Mouse (Mus musculus) neural tube, embryonic 15.5 days (tissue): ENCODE measurements around the gene Slc1a7. TPM values are rescaled to one million over a fixed set of nuclear protein-coding genes. Genes with fewer than 3 reads are reported as not detected.

Experiments used
- ATAC-seq: fragments of 200-750 bp; cut with Nextera tagmentation; 2 replicates; pipeline ENCODE4 v1.8.0; 2017; ENCODE audit warnings: mild to moderate bottlenecking, moderate TSS enrichment, moderate library complexity; ENCODE audit not compliant: low FRiP score
- H3K27ac ChIP-seq: fragments of 300-500 bp; sonication (generic); replicated peaks from 2 replicates; pipeline ENCODE4 v1.5.1; 2015; ENCODE audit warnings: mild to moderate bottlenecking, inconsistent platforms
- H3K27me3 ChIP-seq: fragments of 300-500 bp; sonication (generic); replicated peaks from 2 replicates; pipeline ENCODE4 v1.6.1; 2015; ENCODE audit warnings: inconsistent platforms
- H3K36me3 ChIP-seq: fragments of 300-500 bp; sonication (generic); 2 replicates; pipeline ENCODE4 v1.6.1; 2015; ENCODE audit warnings: inconsistent platforms
- H3K4me1 ChIP-seq: fragments of 300-500 bp; sonication (generic); 2 replicates; pipeline ENCODE4 v1.6.1; 2015; ENCODE audit warnings: inconsistent platforms
- H3K4me2 ChIP-seq: fragments of 300-500 bp; sonication (generic); 2 replicates; pipeline ENCODE4 v1.6.1; 2015; ENCODE audit warnings: inconsistent platforms, mild to moderate bottlenecking, moderate library complexity
- H3K4me3 ChIP-seq: fragments of 300-500 bp; sonication (generic); replicated peaks from 2 replicates; pipeline ENCODE4 v1.5.1; 2015; ENCODE audit warnings: mild to moderate bottlenecking, inconsistent platforms
- H3K9ac ChIP-seq: fragments of 300-500 bp; sonication (generic); replicated peaks from 2 replicates; pipeline ENCODE4 v1.6.1; 2015; ENCODE audit warnings: mild to moderate bottlenecking, inconsistent platforms
- H3K9me3 ChIP-seq: fragments of 300-500 bp; sonication (generic); replicated peaks from 2 replicates; pipeline ENCODE4 v1.6.1; 2016; ENCODE audit warnings: inconsistent platforms
- WGBS: fragments of 180-500 bp; shearing (Covaris S2); methylation state at CpG from one replicate; pipeline ENCODE4 v1.1.7; 2015; ENCODE audit warnings: mixed read lengths; 5-methylcytosine and 5-hydroxymethylcytosine counted together
- polyA plus RNA-seq: library from polyadenylated mRNA; unstranded; fragments of >200 nt; fragmentation: Nextera tagmentation; extraction: Ambion mirVana; gene quantifications from 2 replicates; pipeline ENCODE4 v1.2.1, GENCODE M21; 2015

Gene Slc1a7
- polyA plus RNA-seq, 1 experiment from 2014 or later, result not detected

DNA sequence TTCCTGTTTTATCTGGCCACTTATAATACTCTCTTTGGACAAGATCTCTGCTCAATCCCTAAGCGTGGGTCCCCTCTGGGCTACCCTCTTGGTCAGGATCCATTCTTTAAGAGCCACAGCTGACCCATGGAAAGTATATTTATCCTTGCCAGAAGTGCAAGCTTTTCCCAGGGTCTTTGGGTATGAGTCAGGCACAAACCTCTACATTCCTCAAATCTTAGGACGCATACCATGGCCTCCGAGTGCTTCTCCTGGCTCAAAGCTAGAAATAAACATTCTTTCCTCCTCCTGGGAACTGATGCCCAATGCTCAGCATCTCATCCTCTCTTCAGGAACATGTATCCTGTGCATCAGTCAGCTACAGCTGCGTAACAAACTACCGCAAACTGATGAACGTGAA, 26.9 kb downstream of the Slc1a7 start:
- no peak overlapping the region for H3K27ac ChIP-seq
- no peaks in the 10 kb centered on the region for H3K9me3 ChIP-seq
- no peaks in the 10 kb centered on the region for H3K36me3 ChIP-seq
- no peak for ATAC-seq
- H3K4me1 ChIP-seq, result 0 out of 2 replicates have a peak, but pooled peaks cover 3% of the 10 kb centered on the region
- H3K4me3 ChIP-seq, result no peak overlapping the region
- H3K27me3 ChIP-seq, result no peaks in the 10 kb centered on the region
- H3K4me2 ChIP-seq, result no peak overlapping the region
- 96% methylated on average over 6 of the region's 6 CpGs for WGBS
- no peak overlapping the region for H3K9ac ChIP-seq

DNA sequence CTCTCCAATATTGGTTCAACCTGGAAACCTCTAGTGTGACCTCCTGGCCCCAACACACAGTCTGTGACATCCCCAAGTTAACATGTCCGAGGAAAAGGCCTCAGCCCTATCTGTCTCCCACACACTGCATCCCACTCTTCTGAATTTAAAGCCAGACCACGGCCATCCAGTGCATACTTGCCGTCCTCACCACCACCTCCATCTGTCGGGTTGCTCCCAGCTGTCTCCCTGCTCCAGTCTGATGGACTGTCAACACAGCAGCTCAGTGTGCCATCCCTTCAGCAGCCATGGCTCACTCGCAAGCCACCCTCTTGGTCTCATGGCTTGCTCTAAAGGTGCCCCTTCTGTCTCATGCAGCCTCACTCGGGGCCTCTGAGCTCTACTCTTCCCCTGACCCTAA, 27.6 kb downstream of the Slc1a7 start:
- Histone ChIP-seq H3K36me3 (no peaks in the 10 kb centered on the region), H3K27ac (no peak overlapping the region), H3K27me3 (no peaks in the 10 kb centered on the region), H3K4me2 (no peak overlapping the region), H3K9me3 (no peaks in the 10 kb centered on the region), H3K4me3 (no peak overlapping the region), H3K9ac (no peak overlapping the region), H3K4me1 (0 out of 2 replicates have a peak, but pooled peaks cover 3% of the 10 kb centered on the region)
- 84% methylated on average over 6 of the region's 6 CpGs for WGBS
- ATAC-seq, result no peak

DNA sequence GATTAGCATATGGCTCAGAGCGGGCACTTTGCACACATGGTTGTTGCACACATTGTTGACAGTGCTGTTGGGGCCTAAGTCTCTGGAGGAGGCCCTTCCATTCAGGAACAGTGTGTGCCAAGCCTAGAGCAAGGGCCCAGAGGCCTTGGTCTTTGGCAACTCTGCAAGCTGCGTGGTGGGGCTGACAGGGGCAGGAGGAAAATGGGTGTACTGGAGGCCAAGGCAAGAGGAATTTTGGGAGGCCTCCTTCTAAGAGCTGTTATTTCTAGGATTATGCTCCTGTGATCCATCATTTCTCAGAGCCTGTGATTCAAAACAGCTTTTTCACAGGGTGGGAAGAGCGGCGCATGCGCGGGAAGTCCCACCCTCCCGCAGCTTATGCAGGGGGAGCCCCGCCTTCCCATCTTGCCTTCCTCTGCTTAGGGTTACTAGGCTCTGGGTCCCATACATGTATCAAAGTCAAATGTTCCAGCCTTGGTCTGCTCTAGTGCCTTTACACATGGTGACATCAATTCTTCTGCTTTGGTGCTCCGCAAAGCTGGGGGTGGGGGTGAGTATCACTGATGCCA, 28.4 kb downstream of the Slc1a7 start:
- Histone ChIP-seq H3K4me2 (no peak overlapping the region), H3K9ac (no peak overlapping the region), H3K4me3 (no peak overlapping the region), H3K4me1 (0 out of 2 replicates have a peak, but pooled peaks cover 3% of the 10 kb centered on the region), H3K36me3 (no peaks in the 10 kb centered on the region), H3K27ac (no peak overlapping the region), H3K9me3 (no peaks in the 10 kb centered on the region), H3K27me3 (no peaks in the 10 kb centered on the region)
- WGBS, result 92% methylated on average over 9 of the region's 9 CpGs
- no peak for ATAC-seq

DNA sequence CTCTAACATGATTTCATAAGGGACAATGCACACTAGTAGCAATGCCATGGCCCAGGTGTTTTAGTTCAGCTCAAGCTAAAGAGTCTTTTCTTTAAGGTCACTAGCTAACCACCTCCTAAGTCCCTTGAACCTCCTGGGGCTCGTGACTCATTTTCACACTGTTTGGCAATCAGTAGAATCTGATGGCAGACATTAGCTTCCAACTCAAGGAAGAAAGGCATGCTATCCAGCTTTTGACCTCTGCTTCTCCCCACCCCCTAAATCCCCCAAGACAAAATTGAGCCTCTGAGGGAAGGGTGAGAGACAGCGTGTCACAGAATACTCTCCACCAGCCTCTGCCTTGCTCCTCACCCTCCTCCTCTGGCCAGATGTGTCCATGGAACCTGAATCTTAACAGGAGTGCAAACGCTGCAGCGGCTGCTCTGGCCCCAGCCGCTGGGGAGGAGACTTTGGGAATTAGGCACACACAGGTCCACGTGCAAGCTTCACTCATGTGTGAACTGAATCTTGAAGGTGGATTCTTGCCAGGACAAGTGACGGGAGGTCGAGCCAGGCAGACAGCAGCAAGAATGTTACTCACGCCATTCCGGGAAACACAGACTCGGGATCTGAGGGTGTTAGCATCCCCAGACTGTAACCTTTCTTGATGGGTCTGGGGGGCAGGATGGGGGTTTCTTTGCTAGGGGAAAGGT, 30.7 kb downstream of the Slc1a7 start:
- no peak for ATAC-seq
- Histone ChIP-seq H3K36me3 (no peaks in the 10 kb centered on the region), H3K9ac (no peak overlapping the region), H3K4me1 (0 out of 2 replicates have a peak, but pooled peaks cover 3% of the 10 kb centered on the region), H3K27ac (no peak overlapping the region), H3K9me3 (no peaks in the 10 kb centered on the region), H3K4me3 (no peak overlapping the region), H3K4me2 (no peak overlapping the region), H3K27me3 (no peaks in the 10 kb centered on the region)
- WGBS, result 48% methylated on average over 11 of the region's 11 CpGs

GRCm38 (mm10) chr4:107999380-107999779, 31.2 kb downstream of the Slc1a7 start:
- no peak for ATAC-seq
- H3K36me3 ChIP-seq, result no peaks in the 10 kb centered on the region
- WGBS, result 67% methylated on average over 1 of the region's 1 CpGs

GRCm38 (mm10) chr4:108005328-108005727, 37.2 kb downstream of the Slc1a7 start:
- Histone ChIP-seq H3K27me3 (no peaks in the 10 kb centered on the region), H3K9ac (no peak overlapping the region), H3K4me1 (no peaks in the 10 kb centered on the region), H3K27ac (no peak overlapping the region), H3K4me2 (no peak overlapping the region), H3K4me3 (no peak overlapping the region), H3K9me3 (no peaks in the 10 kb centered on the region), H3K36me3 (no peaks in the 10 kb centered on the region)
- no peak; the same call in 1 of the 2 replicates for ATAC-seq
- WGBS, result 56% methylated on average over 7 of the region's 7 CpGs

More at GRCm38 (mm10) chr4:107999380-107999779, 31.2 kb downstream of the Slc1a7 start:
- Histone ChIP-seq H3K27me3 (no peaks in the 10 kb centered on the region), H3K4me3 (no peak overlapping the region), H3K27ac (no peak overlapping the region), H3K4me1 (0 out of 2 replicates have a peak, but pooled peaks cover 3% of the 10 kb centered on the region), H3K9me3 (no peaks in the 10 kb centered on the region), H3K4me2 (no peak overlapping the region), H3K9ac (no peak overlapping the region)

- WGBS, result 85% methylated on average over 7 of the region's 7 CpGs
- ATAC-seq, result no peak
- Histone ChIP-seq H3K9ac (no peak overlapping the region), H3K36me3 (no peaks in the 10 kb centered on the region), H3K27ac (no peak overlapping the region), H3K4me1 (no peaks in the 10 kb centered on the region), H3K4me3 (no peak overlapping the region), H3K27me3 (no peaks in the 10 kb centered on the region), H3K9me3 (no peaks in the 10 kb centered on the region), H3K4me2 (no peak overlapping the region)
Measured at GRCm38 (mm10) chr4:108007532-108008103, 39.5 kb downstream of the Slc1a7 start.

- no peak overlapping the region for H3K4me2 ChIP-seq
- no peaks in the 10 kb centered on the region for H3K4me1 ChIP-seq
- no peak overlapping the region for H3K4me3 ChIP-seq
- no peak for ATAC-seq
- no peak overlapping the region for H3K27ac ChIP-seq
- H3K9ac ChIP-seq, result no peak overlapping the region
- no peaks in the 10 kb centered on the region for H3K36me3 ChIP-seq
- H3K27me3 ChIP-seq, result no peaks in the 10 kb centered on the region
- 86% methylated on average over 8 of the region's 8 CpGs for WGBS
- H3K9me3 ChIP-seq, result no peaks in the 10 kb centered on the region
Measured at GRCm38 (mm10) chr4:108008541-108008940, 40.4 kb downstream of the Slc1a7 start.

DNA sequence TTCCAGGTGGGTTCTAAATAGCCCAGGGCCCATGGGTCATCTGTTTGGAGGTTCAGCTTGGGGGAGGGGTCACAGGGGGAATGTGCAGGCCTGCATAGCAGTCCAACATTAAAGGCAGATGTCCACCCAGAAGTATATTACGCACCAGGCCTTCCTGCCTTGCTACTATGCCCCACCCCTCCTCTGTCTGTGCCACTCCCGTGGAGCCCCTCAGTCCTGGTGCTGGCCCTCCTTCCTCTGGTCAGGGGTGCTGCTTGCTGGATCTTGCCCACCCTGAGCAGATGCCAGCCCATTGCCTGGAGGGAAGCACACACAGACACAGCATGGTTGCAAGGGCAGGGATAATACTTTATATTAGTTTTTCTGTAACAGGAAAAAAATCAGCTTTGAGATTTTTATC, 46.3 kb downstream of the Slc1a7 start:
- no peaks in the 10 kb centered on the region for H3K4me1 ChIP-seq
- H3K36me3 ChIP-seq, result no peaks in the 10 kb centered on the region
- H3K9ac ChIP-seq, result no peak overlapping the region
- ATAC-seq, result no peak
- no peak overlapping the region for H3K4me3 ChIP-seq
- H3K27me3 ChIP-seq, result no peaks in the 10 kb centered on the region
- WGBS, result 86% methylated on average over 2 of the region's 2 CpGs
- no peaks in the 10 kb centered on the region for H3K9me3 ChIP-seq
- no peak overlapping the region for H3K27ac ChIP-seq
- no peak overlapping the region for H3K4me2 ChIP-seq

- ATAC-seq, result no peak
Measured at GRCm38 (mm10) chr4:108015067-108015765, 47.1 kb downstream of the Slc1a7 start.

GRCm38 (mm10) chr4:108016321-108016720, 48.2 kb downstream of the Slc1a7 start:
- H3K4me2 ChIP-seq, result no peak overlapping the region
- ATAC-seq, result no peak
- H3K4me3 ChIP-seq, result no peak overlapping the region
- H3K27ac ChIP-seq, result no peak overlapping the region
- H3K9ac ChIP-seq, result no peak overlapping the region
- no peaks in the 10 kb centered on the region for H3K9me3 ChIP-seq
- H3K27me3 ChIP-seq, result no peaks in the 10 kb centered on the region
- no peaks in the 10 kb centered on the region for H3K4me1 ChIP-seq
- no peaks in the 10 kb centered on the region for H3K36me3 ChIP-seq
- WGBS, result 83% methylated on average over 3 of the region's 3 CpGs

More at GRCm38 (mm10) chr4:108015067-108015765, 47.1 kb downstream of the Slc1a7 start:
- WGBS, result 68% methylated on average over 14 of the region's 14 CpGs
- Histone ChIP-seq H3K4me3 (no peak overlapping the region), H3K27ac (no peak overlapping the region), H3K9me3 (no peaks in the 10 kb centered on the region), H3K4me1 (no peaks in the 10 kb centered on the region), H3K36me3 (no peaks in the 10 kb centered on the region), H3K27me3 (no peaks in the 10 kb centered on the region), H3K4me2 (no peak overlapping the region), H3K9ac (no peak overlapping the region)
